Mouse (Mus musculus): ENCODE measurements around the gene Mllt6. TPM values are rescaled to one million over a fixed set of nuclear protein-coding genes. Genes with fewer than 3 reads are reported as not detected.
A peak's percentile ranks its signal among the peaks of the same experiment; 100 is the strongest.
"Not testable (repeated sequence)": the region's sequence is repeated elsewhere in the genome, so short reads cannot be mapped to it uniquely, and the experiment has no call there.

The Mllt6 gene
- total RNA-seq (2021) = 100 to 1,000 TPM; 105 to 121 TPM

GRCm38 (mm10) chr11:97662893-97663527, at the start of gene Mllt6:
Gene Mllt6, plus strand, starts transcription at chr11:97663414.
- peak; percentile 70 to 80 for DNase-seq (ENCODE audit: low spot score in 2 of 2)
- intact Hi-C loops (cut with DNase I) = loop anchor here (1.0 to 5.0 kb wide), 2 partner anchors 33 to 34 kb away; no protein-coding TSS in a partner anchor

- intact Hi-C loops (cut with DNase I) = no loop called here
- DNase-seq (ENCODE audit: low spot score in 2 of 2) = no peak
Measured at GRCm38 (mm10) chr11:97615276-97615675, 47.9 kb upstream of the Mllt6 start.

DNA sequence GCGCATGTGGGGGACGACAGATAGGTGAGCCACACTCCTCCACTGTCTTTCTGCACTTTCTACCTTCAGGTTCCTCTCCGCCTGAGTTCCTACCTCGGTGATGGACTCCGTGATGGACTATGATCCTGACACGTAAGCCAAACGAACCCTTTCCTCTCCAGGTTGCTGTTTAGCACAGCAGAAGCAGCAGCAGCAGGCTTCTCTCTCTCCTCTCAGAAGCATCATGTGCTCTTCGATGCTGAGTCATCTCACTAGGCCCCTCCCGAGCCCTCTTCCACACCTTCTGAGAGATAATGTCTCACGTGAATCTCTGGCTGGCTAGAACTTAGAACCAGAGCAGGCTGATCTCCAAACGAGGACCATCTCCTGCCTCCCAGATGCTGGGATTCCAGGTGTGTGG, 44.8 kb upstream of the Mllt6 start:
- intact Hi-C loops (cut with DNase I) = no loop called here
- peak; percentile 26 to 56 for DNase-seq (ENCODE audit: low spot score in 2 of 2)

GRCm38 (mm10) chr11:97619391-97619795, 43.8 kb upstream of the Mllt6 start:
- peak; percentile 72 to 77 for DNase-seq (ENCODE audit: low spot score in 2 of 2)
- intact Hi-C loops (cut with DNase I) = no loop called here

- intact Hi-C loops (cut with DNase I) = loop anchor here (1.0 to 5.0 kb wide), 4 partner anchors 91 to 146 kb away; partner anchors contain the start of gene 4933428G20Rik
- peak; percentile 73 to 80 for DNase-seq (ENCODE audit: low spot score in 2 of 2)
Measured at GRCm38 (mm10) chr11:97622440-97622839, 40.8 kb upstream of the Mllt6 start.

GRCm38 (mm10) chr11:97623166-97623565, 40.0 kb upstream of the Mllt6 start:
- intact Hi-C loops (cut with DNase I) = loop anchor here (2.0 to 5.0 kb wide), 2 partner anchors 121 to 134 kb away; partner anchors contain the start of gene 4933428G20Rik
- no peak for DNase-seq (ENCODE audit: low spot score in 2 of 2)

- intact Hi-C loops (cut with DNase I) = loop anchor here (5.0 kb wide), 1 partner anchor 218 kb away; no protein-coding TSS in a partner anchor
- no peak for DNase-seq (ENCODE audit: low spot score in 2 of 2)
Measured at GRCm38 (mm10) chr11:97625551-97625950, 37.7 kb upstream of the Mllt6 start.

DNA sequence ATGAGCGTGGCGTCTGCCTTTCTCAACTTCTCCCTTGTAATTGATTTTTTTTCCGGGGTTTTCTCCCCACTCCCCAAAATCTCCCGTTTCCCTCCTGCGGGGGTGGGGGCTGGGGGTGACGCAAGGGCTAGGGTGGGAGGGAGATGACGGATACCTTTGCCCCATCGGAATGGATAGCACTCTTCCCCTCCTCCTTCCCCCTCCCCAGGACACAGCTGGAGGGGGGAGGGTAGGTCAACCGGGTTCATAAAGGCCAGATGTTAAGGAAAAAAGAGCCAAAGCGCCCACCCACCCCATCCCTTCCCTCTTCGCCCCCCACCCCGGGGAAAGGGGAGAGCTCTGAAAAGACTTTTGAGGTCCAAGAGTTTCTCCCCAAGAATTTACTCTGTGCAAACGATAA, 36.8 kb upstream of the Mllt6 start:
- intact Hi-C loops (cut with DNase I) = loop anchor here (5.0 kb wide), 1 partner anchor 219 kb away; no protein-coding TSS in a partner anchor
- DNase-seq (ENCODE audit: low spot score in 2 of 2) = no peak

DNA sequence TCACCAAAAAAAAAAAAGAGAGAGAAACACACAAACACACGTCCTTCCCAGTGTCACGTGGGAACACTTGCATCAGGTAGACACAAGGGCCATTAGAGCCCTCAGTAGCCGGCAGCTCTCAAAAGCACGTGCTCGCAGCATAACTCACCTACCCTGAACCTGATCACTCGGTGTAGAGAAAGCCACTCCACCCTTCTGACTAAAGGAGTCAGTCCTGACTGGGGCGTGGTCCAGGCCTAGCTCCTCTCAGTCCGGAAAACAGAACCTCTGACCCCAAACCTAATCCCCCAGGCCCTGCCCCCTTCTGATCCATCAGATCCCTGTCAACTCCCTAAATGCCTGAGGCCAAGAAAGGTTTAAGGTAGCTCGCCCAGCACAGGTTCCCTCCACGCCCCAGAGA, 36.4 kb upstream of the Mllt6 start:
- DNase-seq (ENCODE audit: low spot score in 2 of 2) = no peak
- intact Hi-C loops (cut with DNase I) = loop anchor here (5.0 kb wide), 1 partner anchor 220 kb away; no protein-coding TSS in a partner anchor

GRCm38 (mm10) chr11:97627556-97628302, 35.5 kb upstream of the Mllt6 start:
- no peak for DNase-seq (ENCODE audit: low spot score in 2 of 2)
- intact Hi-C loops (cut with DNase I) = loop anchor here (5.0 kb wide), 1 partner anchor 220 kb away; no protein-coding TSS in a partner anchor

DNA sequence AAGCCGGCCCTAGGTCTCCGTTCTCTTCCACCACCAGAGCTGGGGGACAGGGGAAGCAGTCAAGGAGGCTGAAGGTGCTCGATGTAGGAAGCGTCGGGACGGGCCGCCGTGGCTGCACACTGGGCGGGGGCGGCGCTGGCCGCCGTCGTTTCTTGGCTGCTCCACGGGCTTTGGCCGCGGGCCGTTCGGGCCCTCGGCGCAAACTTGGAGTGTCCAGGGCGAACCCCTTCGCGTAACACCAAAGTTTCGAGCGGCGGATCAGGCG, 35.0 kb upstream of the Mllt6 start:
- DNase-seq (ENCODE audit: low spot score in 2 of 2) = no peak
- intact Hi-C loops (cut with DNase I) = loop anchor here (5.0 kb wide), 1 partner anchor 221 kb away; no protein-coding TSS in a partner anchor

GRCm38 (mm10) chr11:97628568-97629518, 34.4 kb upstream of the Mllt6 start:
- DNase-seq (ENCODE audit: low spot score in 2 of 2) = no peak
- intact Hi-C loops (cut with DNase I) = loop anchor here (5.0 kb wide), 1 partner anchor 222 kb away; no protein-coding TSS in a partner anchor

- intact Hi-C loops (cut with DNase I) = loop anchor here (5.0 kb wide), 1 partner anchor 222 kb away; no protein-coding TSS in a partner anchor
- DNase-seq (ENCODE audit: low spot score in 2 of 2) = peak; percentile 93 to 97
Measured at GRCm38 (mm10) chr11:97629576-97629975, 33.6 kb upstream of the Mllt6 start, which contains the start of gene Epop. Gene Epop, minus strand, starts transcription at chr11:97629702.

GRCm38 (mm10) chr11:97631046-97631445, 32.2 kb upstream of the Mllt6 start:
- intact Hi-C loops (cut with DNase I) = no loop called here
- no peak for DNase-seq (ENCODE audit: low spot score in 2 of 2)

- peak in 1 of 2 experiments; percentile 80 for DNase-seq (ENCODE audit: low spot score in 2 of 2)
- intact Hi-C loops (cut with DNase I) = no loop called here
Measured at GRCm38 (mm10) chr11:97631500-97631899, 31.7 kb upstream of the Mllt6 start.

DNA sequence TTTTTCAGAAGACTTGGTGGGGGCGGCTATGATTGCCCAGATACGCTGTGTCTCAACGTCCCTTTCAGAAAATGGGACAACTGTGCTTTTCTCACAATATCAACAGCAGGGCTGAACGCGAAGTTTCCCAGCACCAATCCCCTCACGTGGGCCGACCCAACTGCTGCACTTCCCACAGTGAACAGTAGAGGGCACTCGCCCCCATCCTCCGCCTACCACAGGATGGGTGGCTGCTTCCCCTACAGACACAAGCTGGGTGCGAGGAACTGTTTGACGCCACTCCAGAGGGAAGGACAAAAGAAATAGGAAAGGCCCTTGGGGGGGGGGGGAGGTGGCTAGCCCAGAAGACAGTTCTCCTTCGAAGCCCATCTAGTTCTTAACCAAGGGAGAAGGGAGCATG, 31.3 kb upstream of the Mllt6 start:
- DNase-seq (ENCODE audit: low spot score in 2 of 2) = peak; percentile 74 to 90
- intact Hi-C loops (cut with DNase I) = loop anchor here (1.0 kb wide), 1 partner anchor 9 kb away; no protein-coding TSS in a partner anchor

GRCm38 (mm10) chr11:97632440-97632839, 30.8 kb upstream of the Mllt6 start:
- not testable (repeated sequence) for DNase-seq (ENCODE audit: low spot score in 2 of 2)
- intact Hi-C loops (cut with DNase I) = loop anchor here (1.0 kb wide), 1 partner anchor 9 kb away; no protein-coding TSS in a partner anchor

- intact Hi-C loops (cut with DNase I) = no loop called here
- DNase-seq (ENCODE audit: low spot score in 2 of 2) = no peak
Measured at GRCm38 (mm10) chr11:97635468-97636019, 27.7 kb upstream of the Mllt6 start.

- intact Hi-C loops (cut with DNase I) = loop anchor here (1.0 kb wide), 1 partner anchor 9 kb away; no protein-coding TSS in a partner anchor
Measured at GRCm38 (mm10) chr11:97641668-97642067, 21.5 kb upstream of the Mllt6 start.

More at GRCm38 (mm10) chr11:97641668-97642067, 21.5 kb upstream of the Mllt6 start:
- DNase-seq (ENCODE audit: low spot score in 2 of 2) = peak; percentile 72 to 93
